Mouse (Mus musculus) forebrain, embryonic 15.5 days (tissue): Measurements from ENCODE around the gene Tcf3. TPM values are rescaled to one million over a fixed set of nuclear protein-coding genes. Genes with fewer than 3 reads are reported as not detected.

ENCODE experiments used
- ATAC-seq: fragments of 200-750 bp; cut with Nextera tagmentation; replicated peaks from 2 replicates; pipeline ENCODE4 v1.8.0; 2017; ENCODE audit warnings: mild to moderate bottlenecking, moderate TSS enrichment, moderate library complexity
- H3K27ac ChIP-seq: fragments of 300-500 bp; sonication (generic); replicated peaks from 2 replicates; pipeline ENCODE4 v1.5.1; 2015; ENCODE audit warnings: mild to moderate bottlenecking, inconsistent platforms
- H3K27me3 ChIP-seq: fragments of 300-500 bp; sonication (generic); 2 replicates; pipeline ENCODE4 v1.6.1; 2015; ENCODE audit warnings: inconsistent platforms
- H3K36me3 ChIP-seq: fragments of 300-500 bp; sonication (generic); 2 replicates; pipeline ENCODE4 v1.6.1; 2015; ENCODE audit warnings: mild to moderate bottlenecking, inconsistent platforms
- H3K4me1 ChIP-seq: fragments of 300-500 bp; sonication (generic); 2 replicates; pipeline ENCODE4 v1.6.1; 2015; ENCODE audit warnings: inconsistent platforms
- H3K4me2 ChIP-seq: fragments of 300-500 bp; sonication (generic); replicated peaks from 2 replicates; pipeline ENCODE4 v1.6.1; 2015; ENCODE audit warnings: mild to moderate bottlenecking, inconsistent platforms
- H3K4me3 ChIP-seq: fragments of 300-500 bp; sonication (generic); 2 replicates; pipeline ENCODE4 v1.5.1; 2015; ENCODE audit warnings: mild to moderate bottlenecking, inconsistent platforms
- H3K9ac ChIP-seq: fragments of 300-500 bp; sonication (generic); replicated peaks from 2 replicates; pipeline ENCODE4 v1.6.1; 2015; ENCODE audit warnings: mild to moderate bottlenecking, inconsistent platforms
- H3K9me3 ChIP-seq: fragments of 300-500 bp; sonication (generic); 2 replicates; pipeline ENCODE4 v1.6.1; 2016; ENCODE audit warnings: inconsistent platforms
- WGBS: fragments of 180-500 bp; shearing (Covaris S2); methylation state at CpG from one replicate; pipeline ENCODE4 v1.1.7; 2015; ENCODE audit warnings: mixed read lengths; 5-methylcytosine and 5-hydroxymethylcytosine counted together
- polyA plus RNA-seq: library from polyadenylated mRNA; unstranded; fragments of >200 nt; fragmentation: Nextera tagmentation; extraction: Ambion mirVana; gene quantifications from 2 replicates; pipeline ENCODE4 v1.2.1, GENCODE M21; 2015

Tcf3 gene
- polyA plus RNA-seq, 1 experiment from 2014 or later = 85.2 TPM

DNA sequence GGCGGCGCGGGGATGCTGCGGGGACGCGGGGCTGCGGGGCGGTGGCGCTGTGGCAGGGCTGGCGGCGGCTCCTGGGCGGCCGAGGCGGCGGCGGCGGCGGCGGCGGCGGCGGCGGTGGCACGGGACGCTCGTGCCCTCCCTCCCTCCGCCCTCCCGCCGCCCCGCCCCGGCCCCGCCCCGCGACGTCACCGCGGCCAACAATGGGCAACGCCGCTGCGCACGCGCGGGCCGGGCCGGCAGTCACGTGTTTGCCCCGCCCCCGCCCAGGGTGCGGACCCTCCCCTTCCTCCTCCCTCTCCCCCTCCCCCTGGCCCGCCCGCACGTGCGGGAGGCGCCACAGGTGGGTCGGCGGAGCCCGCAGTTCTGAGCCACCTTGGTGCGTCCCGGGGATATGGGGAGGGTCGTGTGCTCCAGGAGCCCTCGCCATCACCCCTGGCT lies 45.9 kb downstream of the Tcf3 start, which contains the start of gene Mex3d:
TSS of gene Mex3d (minus strand) at position 138 of the 438 bp plus-strand sequence.
- no peaks in the 10 kb centered on the region for H3K27me3 ChIP-seq
- under 1% methylated on average over 25 of the region's 61 CpGs for WGBS
- peak within 1 kb of the TSS; percentile 97 for H3K9ac ChIP-seq
- no peaks in the 10 kb centered on the region for H3K9me3 ChIP-seq
- peak within 1 kb of the TSS; percentile 81 for H3K4me3 ChIP-seq
- H3K27ac ChIP-seq = peak within 1 kb of the TSS; percentile 95
- H3K36me3 ChIP-seq = peaks cover 36% of the 10 kb centered on the region
- H3K4me2 ChIP-seq = peak within 1 kb of the TSS; percentile 98
- H3K4me1 ChIP-seq = peaks cover 36% of the 10 kb centered on the region
- ATAC-seq = peak; percentile 38

DNA sequence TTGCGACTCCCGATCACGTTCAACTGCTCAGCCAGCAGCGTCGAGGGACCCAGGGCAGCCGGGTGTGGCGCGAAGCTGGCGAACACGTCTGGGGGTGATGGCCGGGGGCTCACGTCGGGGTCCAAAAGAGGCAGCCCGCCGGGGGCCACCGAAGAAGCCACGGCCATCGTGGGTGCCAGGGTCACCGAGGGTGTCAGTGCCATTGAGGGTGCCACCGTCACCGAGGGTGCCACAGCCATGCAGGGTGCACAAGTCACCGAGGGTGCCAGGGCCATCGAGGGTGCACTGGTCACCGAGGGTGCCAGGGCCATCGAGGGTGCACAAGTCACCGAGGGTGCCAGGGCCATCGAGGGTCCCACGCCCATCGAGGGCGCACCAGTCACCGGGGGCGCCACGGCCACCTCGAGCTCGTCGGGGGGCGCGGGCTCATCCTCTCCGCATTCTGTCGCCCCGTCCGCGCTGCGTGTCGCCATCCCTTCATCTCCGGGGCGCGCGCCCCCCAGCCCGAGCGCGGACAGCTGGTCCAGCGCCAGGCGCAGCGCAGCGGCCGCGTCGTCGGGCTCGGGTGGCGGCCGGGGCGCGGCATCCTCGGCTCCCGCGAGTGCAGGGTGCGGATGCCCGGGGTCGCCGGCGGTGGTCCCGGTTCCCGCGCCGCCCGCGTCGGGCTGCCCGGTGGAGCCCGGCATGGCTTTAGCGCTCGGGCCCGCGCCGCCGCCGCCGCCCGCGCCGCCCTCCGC lies 46.5 kb downstream of the Tcf3 start:
- Histone ChIP-seq H3K9ac (peak overlapping the region; percentile 97), H3K4me1 (peaks cover 40% of the 10 kb centered on the region), H3K9me3 (no peaks in the 10 kb centered on the region), H3K4me2 (peak overlapping the region; percentile 83), H3K4me3 (peak overlapping the region; percentile 81), H3K36me3 (peaks cover 36% of the 10 kb centered on the region), H3K27me3 (no peaks in the 10 kb centered on the region), H3K27ac (peak overlapping the region; percentile 95)
- no peak for ATAC-seq
- WGBS = under 1% methylated on average over 94 of the region's 94 CpGs

DNA sequence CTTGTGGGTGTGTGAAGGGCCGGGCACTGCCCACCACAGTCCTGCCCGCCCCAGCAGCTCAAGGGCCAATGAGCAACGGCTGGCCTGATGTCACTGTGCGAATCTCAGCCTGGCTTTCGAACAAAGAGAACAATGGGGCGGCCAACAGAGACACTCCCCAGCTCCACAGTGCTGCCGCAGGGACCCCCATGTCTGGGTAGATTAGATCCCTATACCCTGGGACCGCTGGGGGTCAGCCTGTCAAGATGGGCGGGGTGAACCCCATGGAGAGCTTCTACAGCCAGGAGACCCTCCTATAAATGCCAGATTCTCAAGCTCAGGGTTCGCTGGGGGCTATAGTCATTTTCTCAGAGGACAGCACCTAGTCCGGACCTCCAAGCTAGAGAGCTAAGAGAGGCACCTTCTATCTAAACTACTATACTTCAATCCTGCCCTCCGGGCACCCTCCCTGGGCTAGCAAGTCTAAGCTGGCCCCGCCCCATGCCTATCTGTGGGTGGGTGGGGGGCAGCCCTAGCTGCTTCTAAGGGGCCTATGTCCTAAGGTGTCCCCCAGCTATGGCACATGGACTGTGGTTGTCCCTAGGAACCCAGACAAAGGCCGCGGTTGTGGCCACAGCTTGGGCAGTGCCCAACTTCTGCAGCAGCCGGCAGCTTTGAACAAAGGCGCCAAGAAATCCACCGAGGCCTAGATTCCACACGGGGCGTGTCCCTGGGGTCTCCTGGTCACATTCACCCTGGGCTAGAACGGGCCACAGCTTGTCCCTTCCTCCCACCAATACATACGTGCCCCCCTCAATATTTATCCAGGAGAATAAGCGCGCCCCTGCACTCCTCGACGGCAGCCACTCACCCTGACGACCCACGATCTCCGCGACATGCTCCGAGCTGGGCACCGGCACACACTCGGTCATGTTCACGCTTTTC lies 47.4 kb downstream of the Tcf3 start:
- H3K4me1 ChIP-seq = peaks cover 40% of the 10 kb centered on the region
- H3K36me3 ChIP-seq = peaks cover 36% of the 10 kb centered on the region

DNA sequence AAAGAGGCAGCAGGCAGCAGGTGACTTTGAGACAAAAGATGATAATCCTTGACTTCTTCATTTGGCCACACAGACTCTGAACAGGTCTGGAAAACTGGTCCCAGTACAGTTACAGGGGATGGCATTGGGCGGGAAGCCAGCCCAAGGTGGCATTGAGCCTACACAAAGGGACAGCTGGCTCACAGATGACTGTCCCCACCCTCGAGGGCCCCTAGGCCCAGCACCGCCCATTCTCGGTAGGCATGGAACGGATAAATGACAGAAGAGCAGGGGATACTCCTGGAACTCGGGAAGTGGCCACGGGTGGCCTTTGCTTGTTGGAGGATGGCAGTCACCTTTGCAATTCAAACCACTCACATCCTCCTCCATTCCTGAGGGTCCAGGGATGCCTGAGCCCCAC lies 48.1 kb downstream of the Tcf3 start:
- 3% methylated on average over 7 of the region's 7 CpGs for WGBS
- peaks cover 36% of the 10 kb centered on the region for H3K36me3 ChIP-seq

More for the DNA sequence above, 47.4 kb downstream of the Tcf3 start:
- no peaks in the 10 kb centered on the region for H3K27me3 ChIP-seq
- under 1% methylated on average over 34 of the region's 34 CpGs for WGBS
- peak overlapping the region; percentile 83 for H3K4me2 ChIP-seq
- peak overlapping the region; percentile 97 for H3K9ac ChIP-seq
- peak; percentile 77 for ATAC-seq
- H3K27ac ChIP-seq = peak overlapping the region; percentile 95
- H3K4me3 ChIP-seq = peak overlapping the region; percentile 81
- no peaks in the 10 kb centered on the region for H3K9me3 ChIP-seq

DNA sequence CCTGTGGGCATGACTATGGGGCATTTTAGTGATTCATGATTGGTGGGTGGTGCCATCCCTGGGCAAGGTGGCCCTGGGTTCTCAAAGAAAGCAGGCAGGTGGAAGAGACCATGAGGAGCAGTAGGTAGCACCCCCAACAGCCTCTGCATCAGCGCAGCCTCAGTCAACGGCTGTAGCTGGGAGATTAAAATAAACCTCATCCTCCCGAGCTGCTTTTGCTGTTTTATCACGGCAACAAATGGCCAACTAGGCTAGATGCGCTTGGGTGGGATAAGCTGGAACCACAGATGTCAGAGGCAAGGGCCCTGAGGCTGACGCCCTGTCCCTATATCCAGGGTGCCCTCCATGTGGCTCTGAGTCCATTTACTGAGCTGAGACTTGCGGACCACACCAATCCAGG lies 48.7 kb downstream of the Tcf3 start:
- Histone ChIP-seq H3K27me3 (no peaks in the 10 kb centered on the region), H3K9me3 (no peaks in the 10 kb centered on the region), H3K4me2 (peak overlapping the region; percentile 83), H3K9ac (peak overlapping the region; percentile 97), H3K27ac (peak overlapping the region; percentile 95), H3K4me1 (peaks cover 43% of the 10 kb centered on the region), H3K4me3 (peak overlapping the region; percentile 81), H3K36me3 (peaks cover 37% of the 10 kb centered on the region)
- 56% methylated on average over 7 of the region's 7 CpGs for WGBS
- 0 out of 2 replicates have a peak, but pooled peaks have one; percentile 0 for ATAC-seq

More for the DNA sequence above, 48.1 kb downstream of the Tcf3 start:
- peaks cover 43% of the 10 kb centered on the region for H3K4me1 ChIP-seq
- peak overlapping the region; percentile 97 for H3K9ac ChIP-seq
- H3K9me3 ChIP-seq = no peaks in the 10 kb centered on the region
- ATAC-seq = peak; percentile 17; the same call in 1 of the 2 replicates
- H3K27ac ChIP-seq = peak overlapping the region; percentile 95
- H3K27me3 ChIP-seq = no peaks in the 10 kb centered on the region
- H3K4me2 ChIP-seq = peak overlapping the region; percentile 83
- H3K4me3 ChIP-seq = peak overlapping the region; percentile 81

DNA sequence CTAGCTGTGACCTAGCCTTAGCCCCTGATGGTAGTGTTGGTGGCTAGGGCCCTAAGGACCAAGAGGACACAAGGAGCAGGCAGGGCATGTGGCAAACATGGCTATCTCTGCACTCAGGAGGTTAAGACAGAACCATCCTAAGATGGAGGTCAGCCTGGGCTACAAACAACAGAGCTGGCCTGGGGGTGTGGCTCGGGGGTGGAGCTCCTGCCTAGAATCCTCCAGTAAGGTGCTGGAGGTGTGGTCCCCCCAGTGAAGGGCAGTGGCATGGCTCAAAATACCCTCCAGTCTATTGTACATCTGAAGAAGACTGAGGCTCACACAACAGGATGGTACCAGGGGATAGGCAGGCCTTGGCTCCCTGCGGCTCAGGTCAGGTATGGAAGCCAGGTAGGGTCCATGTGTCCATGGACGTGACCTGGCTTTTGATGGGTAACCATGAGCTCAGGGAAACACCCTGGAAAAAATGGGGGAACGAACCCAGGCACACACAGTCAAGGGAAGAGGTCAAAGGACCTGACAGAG lies 49.3 kb downstream of the Tcf3 start:
- Histone ChIP-seq H3K27me3 (no peaks in the 10 kb centered on the region), H3K27ac (no peak overlapping the region; the same call in 1 of the 2 replicates), H3K4me3 (peak overlapping the region; percentile 81), H3K9me3 (no peaks in the 10 kb centered on the region), H3K9ac (peak overlapping the region; percentile 97), H3K4me1 (peaks cover 43% of the 10 kb centered on the region), H3K4me2 (peak overlapping the region; percentile 83), H3K36me3 (peaks cover 43% of the 10 kb centered on the region)
- ATAC-seq = no peak
- 87% methylated on average over 4 of the region's 4 CpGs for WGBS

DNA sequence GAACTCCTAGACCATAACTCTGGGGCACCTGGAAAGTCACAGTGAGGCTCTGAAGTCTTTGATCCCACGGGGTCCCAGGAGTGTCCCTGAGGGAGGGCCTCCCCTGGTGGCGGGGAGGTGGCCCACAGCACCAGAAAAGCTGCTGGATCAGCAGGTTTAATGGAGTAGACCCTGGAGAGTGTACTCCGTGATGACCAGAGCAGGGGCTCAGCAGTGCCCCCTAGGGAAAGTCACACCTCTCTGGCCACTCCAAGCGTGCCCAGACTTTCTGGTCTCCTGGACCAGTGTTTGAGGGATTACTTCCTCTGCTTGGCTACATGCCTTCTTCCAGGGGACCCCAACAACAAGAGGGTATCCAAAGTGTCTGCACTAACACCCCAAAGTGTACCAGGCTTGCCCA lies 50.0 kb downstream of the Tcf3 start:
- H3K27ac ChIP-seq = no peak overlapping the region
- peaks cover 43% of the 10 kb centered on the region for H3K36me3 ChIP-seq
- peak overlapping the region; percentile 81 for H3K4me3 ChIP-seq

DNA sequence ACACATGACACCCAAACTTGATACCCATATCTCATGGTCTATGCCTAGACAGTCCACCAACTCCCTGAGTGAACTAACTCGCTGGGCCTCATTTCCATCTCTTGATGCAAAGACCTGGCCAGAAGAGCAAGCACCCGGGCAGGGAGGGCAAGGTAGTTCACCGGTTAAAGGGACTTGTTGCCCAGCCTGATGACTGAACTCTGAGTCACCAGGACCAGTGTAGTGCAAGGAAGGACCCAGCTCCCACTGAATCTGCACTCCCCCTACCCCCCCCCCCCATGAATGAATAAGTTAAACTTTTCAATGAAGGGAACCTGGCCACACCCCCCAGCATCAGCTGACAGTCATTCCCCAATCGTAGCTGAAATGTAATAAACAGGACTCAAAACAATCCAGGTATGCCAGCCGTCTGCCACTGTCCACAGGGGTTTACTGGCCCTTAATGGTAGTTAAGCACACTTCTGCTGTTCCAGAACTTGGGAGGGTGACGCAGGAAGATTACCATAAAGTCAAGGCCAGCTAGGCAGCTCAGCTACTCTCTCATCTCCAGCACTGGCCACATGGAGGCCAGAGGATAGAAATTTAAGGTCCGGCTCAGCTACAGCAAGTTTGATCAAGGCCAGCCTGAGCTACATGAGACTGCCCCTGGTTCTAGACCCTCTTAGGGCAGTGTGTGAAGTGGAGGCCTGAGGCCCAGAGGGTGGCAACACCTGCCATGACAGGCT lies 50.6 kb downstream of the Tcf3 start:
- Histone ChIP-seq H3K4me3 (peak overlapping the region; percentile 81; the same call in 1 of the 2 replicates), H3K27ac (no peak overlapping the region), H3K4me1 (peaks cover 33% of the 10 kb centered on the region), H3K9me3 (no peaks in the 10 kb centered on the region), H3K36me3 (peaks cover 43% of the 10 kb centered on the region), H3K4me2 (peak overlapping the region; percentile 83), H3K27me3 (no peaks in the 10 kb centered on the region), H3K9ac (peak overlapping the region; percentile 97; the same call in 1 of the 2 replicates)
- no peak for ATAC-seq
- WGBS = 73% methylated on average over 7 of the region's 7 CpGs

More for the DNA sequence above, 50.0 kb downstream of the Tcf3 start:
- Histone ChIP-seq H3K4me2 (peak overlapping the region; percentile 83), H3K27me3 (no peaks in the 10 kb centered on the region), H3K4me1 (peaks cover 40% of the 10 kb centered on the region), H3K9me3 (no peaks in the 10 kb centered on the region), H3K9ac (peak overlapping the region; percentile 97)
- 58% methylated on average over 4 of the region's 4 CpGs for WGBS
- ATAC-seq = no peak

DNA sequence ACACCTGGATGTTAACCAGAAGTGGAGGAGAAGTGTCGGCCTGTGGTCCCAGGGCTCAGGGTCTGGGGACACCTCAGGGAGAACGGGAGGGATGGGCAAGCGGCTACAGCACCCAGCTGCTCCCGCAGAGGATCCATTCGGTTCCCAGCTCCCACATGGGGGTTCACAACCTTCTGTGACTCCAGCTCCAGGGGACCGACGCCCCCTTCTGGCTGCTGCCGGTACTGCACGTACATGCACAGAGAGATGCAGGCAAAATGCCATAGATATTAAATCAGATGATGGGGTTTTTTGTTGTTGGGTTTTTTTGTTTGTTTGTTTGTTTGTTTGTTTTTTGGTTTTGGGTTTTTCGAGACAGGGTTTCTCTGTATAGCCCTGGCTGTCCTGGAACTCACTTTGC lies 55.7 kb downstream of the Tcf3 start:
- H3K27me3 ChIP-seq = no peaks in the 10 kb centered on the region
- no peaks in the 10 kb centered on the region for H3K9me3 ChIP-seq
- WGBS = 49% methylated on average over 10 of the region's 10 CpGs
- no peak overlapping the region for H3K4me3 ChIP-seq
- H3K4me1 ChIP-seq = peaks cover 8% of the 10 kb centered on the region; the same call in 1 of the 2 replicates
- H3K9ac ChIP-seq = no peak overlapping the region
- no peak for ATAC-seq
- no peak overlapping the region for H3K4me2 ChIP-seq
- peaks cover 33% of the 10 kb centered on the region for H3K36me3 ChIP-seq
- H3K27ac ChIP-seq = no peak overlapping the region

DNA sequence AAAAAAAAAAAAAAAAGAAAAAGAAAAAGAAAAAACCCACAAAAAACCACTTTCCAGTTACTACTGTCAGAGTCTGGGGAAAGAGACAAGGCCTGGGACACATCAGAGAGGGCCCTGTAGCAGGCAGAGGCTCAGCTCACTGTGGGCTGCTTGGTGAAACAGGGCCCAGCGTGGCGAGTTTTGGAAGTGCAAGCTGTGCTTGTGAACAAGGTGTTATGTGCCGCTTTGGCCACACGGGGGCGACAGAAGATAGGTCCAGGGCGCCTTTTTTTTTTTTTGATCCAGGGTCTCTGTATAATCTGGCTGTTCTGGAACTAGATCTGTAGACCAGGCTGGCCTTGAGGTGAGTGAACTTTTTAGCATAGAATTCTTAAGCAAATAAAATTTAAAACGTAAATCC lies 57.3 kb downstream of the Tcf3 start:
- Histone ChIP-seq H3K27me3 (no peaks in the 10 kb centered on the region), H3K4me1 (peaks cover 14% of the 10 kb centered on the region), H3K9me3 (no peaks in the 10 kb centered on the region), H3K4me2 (no peak overlapping the region), H3K27ac (no peak overlapping the region), H3K36me3 (peaks cover 18% of the 10 kb centered on the region), H3K4me3 (no peak overlapping the region), H3K9ac (no peak overlapping the region)
- 2% methylated on average over 7 of the region's 7 CpGs for WGBS
- 0 out of 2 replicates have a peak, but pooled peaks have one; percentile 49 for ATAC-seq

DNA sequence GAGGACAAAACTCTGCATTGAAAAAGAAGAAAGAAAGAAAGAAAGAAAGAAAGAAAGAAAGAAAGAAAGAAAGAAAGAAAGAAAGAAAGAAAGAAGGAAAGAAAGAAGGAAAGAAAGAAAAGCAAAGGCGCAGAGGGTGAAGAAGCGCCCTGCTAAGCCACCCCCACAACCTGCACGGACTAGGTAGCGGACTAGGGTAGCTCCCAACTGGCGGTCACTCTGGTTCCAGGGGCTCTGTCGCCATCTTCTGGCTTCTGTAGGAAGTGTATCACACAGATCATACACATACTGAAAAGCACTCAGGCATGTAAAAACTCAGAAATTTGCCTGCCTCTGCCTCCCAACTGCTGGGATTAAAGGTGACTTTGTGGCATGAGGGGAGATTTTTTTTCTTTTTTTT lies 59.4 kb downstream of the Tcf3 start:
- Histone ChIP-seq H3K4me1 (peaks cover 13% of the 10 kb centered on the region), H3K27me3 (no peaks in the 10 kb centered on the region), H3K4me2 (no peak overlapping the region), H3K9me3 (no peaks in the 10 kb centered on the region), H3K9ac (no peak overlapping the region), H3K4me3 (no peak overlapping the region), H3K36me3 (no peaks in the 10 kb centered on the region), H3K27ac (no peak overlapping the region)
- no peak for ATAC-seq
- WGBS = 25% methylated on average over 6 of the region's 6 CpGs
